Mouse (Mus musculus): ENCODE data around the gene Tgm6. TPM values are rescaled to one million over a fixed set of nuclear protein-coding genes. Genes with fewer than 3 reads are reported as not detected.

Gene Tgm6
- polyA plus RNA-seq, 1 experiment: not detected

GRCm38 (mm10) chr2:130125279-130126059, 13.3 kb downstream of the Tgm6 start:
- Histone ChIP-seq H3K79me2 (ENCODE audit: control insufficient read depth, insufficient read depth) (no peaks in the 10 kb centered on the region), H3ac (ENCODE audit: control insufficient read depth, insufficient read length, low read depth) (no peak overlapping the region), H3K79me3 (ENCODE audit: low read depth) (no peaks in the 10 kb centered on the region), H3K4me3 (ENCODE audit: insufficient read depth, poor library complexity, severe bottlenecking) (no peak overlapping the region), H3K36me3 (ENCODE audit: control insufficient read depth, insufficient read depth) (no peaks in the 10 kb centered on the region), H3K27me3 (ENCODE audit: control insufficient read depth, insufficient read depth, insufficient read length) (no peaks in the 10 kb centered on the region)
- TF ChIP-seq CEBPB (IDR thresholded peaks at IDR 0.05; ENCODE audit: low read depth) (no peak), USF1 (IDR thresholded peaks at IDR 0.05; ENCODE audit: low read depth) (no peak), MYOD1 (IDR thresholded peaks at IDR 0.05; ENCODE audit: control insufficient read depth, insufficient read length, low read depth) (no peak), FOSL1 (IDR thresholded peaks at IDR 0.05; ENCODE audit: insufficient read depth, low read length, poor library complexity, severe bottlenecking) (no peak), MYOG (IDR thresholded peaks at IDR 0.05; ENCODE audit: control insufficient read depth, extremely low read depth, insufficient read length) (no peak), MAX (IDR thresholded peaks at IDR 0.05) (no peak), CTCF (IDR thresholded peaks at IDR 0.05; ENCODE audit: control insufficient read depth, insufficient read depth, insufficient read length) (no peak)

GRCm38 (mm10) chr2:130126073-130126472, 13.9 kb downstream of the Tgm6 start:
- no peaks in the 10 kb centered on the region for H3K79me2 ChIP-seq (ENCODE audit: control insufficient read depth, insufficient read depth)
- no peaks in the 10 kb centered on the region for H3K36me3 ChIP-seq (ENCODE audit: control insufficient read depth, insufficient read depth)
- TF ChIP-seq MYOD1 (IDR thresholded peaks at IDR 0.05; ENCODE audit: control insufficient read depth, insufficient read length, low read depth) (no peak), FOSL1 (IDR thresholded peaks at IDR 0.05; ENCODE audit: insufficient read depth, low read length, poor library complexity, severe bottlenecking) (no peak), MAX (IDR thresholded peaks at IDR 0.05) (no peak), USF1 (IDR thresholded peaks at IDR 0.05; ENCODE audit: low read depth) (no peak), MYOG (IDR thresholded peaks at IDR 0.05; ENCODE audit: control insufficient read depth, extremely low read depth, insufficient read length) (no peak), CEBPB (IDR thresholded peaks at IDR 0.05; ENCODE audit: low read depth) (no peak), CTCF (IDR thresholded peaks at IDR 0.05; ENCODE audit: control insufficient read depth, insufficient read depth, insufficient read length) (no peak)
- no peak overlapping the region for H3K4me3 ChIP-seq (ENCODE audit: insufficient read depth, poor library complexity, severe bottlenecking)
- no peaks in the 10 kb centered on the region for H3K79me3 ChIP-seq (ENCODE audit: low read depth)
- no peak overlapping the region for H3ac ChIP-seq (ENCODE audit: control insufficient read depth, insufficient read length, low read depth)
- H3K27me3 ChIP-seq (ENCODE audit: control insufficient read depth, insufficient read depth, insufficient read length): no peaks in the 10 kb centered on the region

- H3K36me3 ChIP-seq (ENCODE audit: control insufficient read depth, insufficient read depth): no peaks in the 10 kb centered on the region
- TF ChIP-seq FOSL1 (IDR thresholded peaks at IDR 0.05; ENCODE audit: insufficient read depth, low read length, poor library complexity, severe bottlenecking) (no peak), MYOG (IDR thresholded peaks at IDR 0.05; ENCODE audit: control insufficient read depth, extremely low read depth, insufficient read length) (no peak), MAX (IDR thresholded peaks at IDR 0.05) (no peak), MYOD1 (IDR thresholded peaks at IDR 0.05; ENCODE audit: control insufficient read depth, insufficient read length, low read depth) (no peak), CEBPB (IDR thresholded peaks at IDR 0.05; ENCODE audit: low read depth) (no peak), USF1 (IDR thresholded peaks at IDR 0.05; ENCODE audit: low read depth) (no peak), CTCF (IDR thresholded peaks at IDR 0.05; ENCODE audit: control insufficient read depth, insufficient read depth, insufficient read length) (no peak)
- H3K4me3 ChIP-seq (ENCODE audit: insufficient read depth, poor library complexity, severe bottlenecking): no peak overlapping the region
- H3K27me3 ChIP-seq (ENCODE audit: control insufficient read depth, insufficient read depth, insufficient read length): peaks cover 1% of the 10 kb centered on the region
- no peaks in the 10 kb centered on the region for H3K79me2 ChIP-seq (ENCODE audit: control insufficient read depth, insufficient read depth)
- no peaks in the 10 kb centered on the region for H3K79me3 ChIP-seq (ENCODE audit: low read depth)
- no peak overlapping the region for H3ac ChIP-seq (ENCODE audit: control insufficient read depth, insufficient read length, low read depth)
Observed at GRCm38 (mm10) chr2:130129687-130130086, 17.5 kb downstream of the Tgm6 start.

DNA sequence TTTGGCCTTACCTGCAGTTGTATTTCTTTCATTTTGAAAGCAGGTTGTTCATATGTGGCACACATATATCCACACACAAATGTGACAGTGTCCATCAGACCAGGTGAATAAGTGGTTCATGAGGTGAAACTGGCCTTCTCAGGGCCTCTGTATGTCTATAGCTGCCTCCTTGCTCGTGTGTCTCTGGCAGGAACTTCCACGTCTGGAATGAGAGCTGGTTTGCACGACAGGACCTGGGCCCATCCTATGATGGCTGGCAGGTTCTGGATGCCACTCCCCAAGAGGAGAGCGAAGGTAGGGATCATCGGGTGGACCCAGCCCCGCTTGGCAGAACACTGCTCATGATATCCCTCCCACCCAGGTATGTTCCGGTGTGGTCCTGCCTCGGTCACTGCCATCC, 30.8 kb downstream of the Tgm6 start:
- TF ChIP-seq FOSL1 (IDR thresholded peaks at IDR 0.05; ENCODE audit: insufficient read depth, low read length, poor library complexity, severe bottlenecking) (no peak), MYOG (IDR thresholded peaks at IDR 0.05; ENCODE audit: control insufficient read depth, extremely low read depth, insufficient read length) (no peak), CEBPB (IDR thresholded peaks at IDR 0.05; ENCODE audit: low read depth) (no peak), USF1 (IDR thresholded peaks at IDR 0.05; ENCODE audit: low read depth) (no peak), MAX (IDR thresholded peaks at IDR 0.05) (no peak)
- Histone ChIP-seq H3K4me3 (ENCODE audit: insufficient read depth, poor library complexity, severe bottlenecking) (no peak overlapping the region), H3K27me3 (ENCODE audit: control insufficient read depth, insufficient read depth, insufficient read length) (peaks cover 3% of the 10 kb centered on the region), H3K79me2 (ENCODE audit: control insufficient read depth, insufficient read depth) (no peaks in the 10 kb centered on the region), H3ac (ENCODE audit: control insufficient read depth, insufficient read length, low read depth) (no peak overlapping the region), H3K79me3 (ENCODE audit: low read depth) (no peaks in the 10 kb centered on the region), H3K36me3 (ENCODE audit: control insufficient read depth, insufficient read depth) (no peaks in the 10 kb centered on the region)

DNA sequence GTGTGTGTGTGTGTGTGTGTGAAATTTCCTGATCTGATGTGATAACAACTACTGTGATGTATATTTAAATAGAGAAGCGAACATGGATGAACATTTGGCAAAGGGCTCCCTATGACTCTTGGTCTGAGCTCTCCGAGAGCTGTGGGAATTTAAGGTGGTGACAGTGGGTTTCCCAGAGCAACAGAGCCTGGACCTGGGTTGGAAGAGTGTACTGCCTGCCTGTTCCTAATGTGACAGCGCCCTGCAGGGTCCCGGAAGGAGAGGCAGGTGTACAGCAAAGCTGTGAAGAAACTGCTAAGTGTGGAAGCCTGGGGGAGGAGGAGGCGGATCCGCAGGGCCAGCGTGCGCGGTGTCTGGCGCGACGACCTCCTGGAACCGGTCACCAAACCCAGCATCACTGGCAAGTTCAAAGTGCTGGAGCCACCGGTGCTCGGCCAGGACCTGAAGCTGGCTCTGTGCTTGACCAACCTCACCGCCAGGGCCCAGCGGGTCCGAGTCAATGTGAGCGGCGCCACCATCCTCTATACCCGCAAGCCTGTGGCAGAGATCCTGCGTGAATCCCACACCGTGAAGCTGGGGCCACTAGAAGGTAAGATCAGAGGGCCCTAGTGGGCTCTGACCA, 32.6 kb downstream of the Tgm6 start:
- H3ac ChIP-seq (ENCODE audit: control insufficient read depth, insufficient read length, low read depth): no peak overlapping the region
- no peaks in the 10 kb centered on the region for H3K36me3 ChIP-seq (ENCODE audit: control insufficient read depth, insufficient read depth)
- no peak overlapping the region for H3K4me3 ChIP-seq (ENCODE audit: insufficient read depth, poor library complexity, severe bottlenecking)
- H3K79me2 ChIP-seq (ENCODE audit: control insufficient read depth, insufficient read depth): no peaks in the 10 kb centered on the region
- TF ChIP-seq CEBPB (IDR thresholded peaks at IDR 0.05; ENCODE audit: low read depth) (no peak), FOSL1 (IDR thresholded peaks at IDR 0.05; ENCODE audit: insufficient read depth, low read length, poor library complexity, severe bottlenecking) (no peak), USF1 (IDR thresholded peaks at IDR 0.05; ENCODE audit: low read depth) (no peak), MYOG (IDR thresholded peaks at IDR 0.05; ENCODE audit: control insufficient read depth, extremely low read depth, insufficient read length) (no peak), CTCF (IDR thresholded peaks at IDR 0.05; ENCODE audit: control insufficient read depth, insufficient read depth, insufficient read length) (no peak), MAX (IDR thresholded peaks at IDR 0.05) (no peak), MYOD1 (IDR thresholded peaks at IDR 0.05; ENCODE audit: control insufficient read depth, insufficient read length, low read depth) (no peak)
- H3K79me3 ChIP-seq (ENCODE audit: low read depth): no peaks in the 10 kb centered on the region
- peaks cover 3% of the 10 kb centered on the region for H3K27me3 ChIP-seq (ENCODE audit: control insufficient read depth, insufficient read depth, insufficient read length)

All from C2C12 (cell line).